Mouse (Mus musculus) subcutaneous adipose tissue, adult 2 months (tissue): Measurements from ENCODE around the gene Kctd3. TPM values are rescaled to one million over a fixed set of nuclear protein-coding genes. Genes with fewer than 3 reads are reported as not detected.

ENCODE experiments used
- polyA plus RNA-seq: library from polyadenylated mRNA; depleted of rRNA; stranded (reverse); fragments of >200 nt; gene quantifications from 2 replicates; pipeline ENCODE4 v1.2.3, GENCODE M21; 2012; ENCODE audit warnings: low replicate concordance; rRNA removed

Gene Kctd3
- polyA plus RNA-seq = 49.0 and 71.1 TPM in 2 replicates

DNA sequence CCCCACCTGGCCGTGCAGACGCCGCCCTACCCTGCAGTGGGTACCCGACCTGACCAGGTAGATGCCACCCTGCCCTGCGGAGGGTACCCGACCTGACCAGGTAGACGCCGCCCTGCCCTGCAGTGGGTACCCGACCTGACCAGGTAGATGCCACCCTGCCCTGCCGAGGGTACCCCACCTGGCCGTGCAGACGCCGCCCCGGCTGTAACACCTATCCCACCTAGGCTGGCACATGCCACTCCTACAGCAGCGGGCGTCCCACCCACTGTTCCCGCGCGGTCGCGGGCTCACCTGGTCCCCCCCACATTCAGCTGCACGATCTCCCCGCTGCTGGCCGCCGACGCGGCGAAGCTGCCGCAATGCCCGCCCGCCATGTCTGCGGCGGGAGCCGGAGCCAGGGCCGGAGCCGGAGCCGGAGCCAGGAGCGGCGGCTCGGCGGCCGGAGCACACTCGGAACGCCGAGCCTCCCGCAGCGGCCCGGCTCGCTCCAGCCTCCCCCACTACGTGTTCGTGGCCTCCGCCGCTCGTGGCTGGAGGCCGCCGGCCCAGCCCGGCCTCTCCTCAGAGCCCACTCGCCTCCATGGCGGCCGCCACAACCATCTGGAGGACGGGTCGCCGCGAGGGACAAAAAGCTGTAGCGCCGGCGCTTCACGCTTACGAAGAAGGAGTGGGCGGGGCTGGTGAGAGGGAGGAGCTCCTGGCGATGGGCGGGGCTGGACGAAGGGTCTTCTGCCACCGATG, at the start of gene Kctd3:
Gene Kctd3, minus strand, starts transcription at position 603 of the 741 bp plus-strand sequence.

